Mouse (Mus musculus): ENCODE measurements around the gene Plagl2. TPM values are rescaled to one million over a fixed set of nuclear protein-coding genes. Genes with fewer than 3 reads are reported as not detected.

Plagl2 gene
- polyA plus RNA-seq, 1 experiment: 12.4 TPM

GRCm38 (mm10) chr2:153239021-153239859, 2.0 kb downstream of the Plagl2 start:
- peaks cover 12% of the 10 kb centered on the region for H3K4me1 ChIP-seq (ENCODE audit: control insufficient read depth, insufficient read depth, low read length)
- 41% methylated on average over 7 of the region's 7 CpGs for whole genome bisulfite sequencing
- H3K4me3 ChIP-seq (replicated peaks; ENCODE audit: extremely low read depth, low read depth, low read length): peak overlapping the region; percentile 57
- TF ChIP-seq POLR2A (IDR thresholded peaks at IDR 0.05; ENCODE audit: borderline replicate concordance, extremely low read depth, low read depth, low read length) (no peak), CTCF (IDR thresholded peaks at IDR 0.05; ENCODE audit: insufficient read depth, low read length) (no peak)
- DNase-seq: no peak

GRCm38 (mm10) chr2:153238406-153238805, 2.8 kb downstream of the Plagl2 start:
- no peak for DNase-seq
- WGBS: 54% methylated on average over 2 of the region's 2 CpGs
- peaks cover 12% of the 10 kb centered on the region for H3K4me1 ChIP-seq (ENCODE audit: control insufficient read depth, insufficient read depth, low read length)
- TF ChIP-seq CTCF (IDR thresholded peaks at IDR 0.05; ENCODE audit: insufficient read depth, low read length) (no peak), POLR2A (IDR thresholded peaks at IDR 0.05; ENCODE audit: borderline replicate concordance, extremely low read depth, low read depth, low read length) (no peak)
- no peak overlapping the region for H3K4me3 ChIP-seq (replicated peaks; ENCODE audit: extremely low read depth, low read depth, low read length)

- H3K4me1 ChIP-seq (ENCODE audit: control insufficient read depth, insufficient read depth, low read length): peaks cover 12% of the 10 kb centered on the region
- no peak for DNase-seq
- TF ChIP-seq POLR2A (IDR thresholded peaks at IDR 0.05; ENCODE audit: borderline replicate concordance, extremely low read depth, low read depth, low read length) (no peak), CTCF (IDR thresholded peaks at IDR 0.05; ENCODE audit: insufficient read depth, low read length) (no peak)
- no peak overlapping the region for H3K4me3 ChIP-seq (replicated peaks; ENCODE audit: extremely low read depth, low read depth, low read length)
- 64% methylated on average over 4 of the region's 4 CpGs for WGBS
Measured at GRCm38 (mm10) chr2:153237891-153238290, 3.3 kb downstream of the Plagl2 start.

- no peak for TF ChIP-seq CTCF (IDR thresholded peaks at IDR 0.05; ENCODE audit: insufficient read depth, low read length)
- no peak for TF ChIP-seq POLR2A (IDR thresholded peaks at IDR 0.05; ENCODE audit: borderline replicate concordance, extremely low read depth, low read depth, low read length)
- no peak for DNase-seq
- H3K4me3 ChIP-seq (replicated peaks; ENCODE audit: extremely low read depth, low read depth, low read length): no peak overlapping the region
- peaks cover 11% of the 10 kb centered on the region for H3K4me1 ChIP-seq (ENCODE audit: control insufficient read depth, insufficient read depth, low read length)
- 60% methylated on average over 4 of the region's 4 CpGs for WGBS
Measured at GRCm38 (mm10) chr2:153237193-153237592, 4.0 kb downstream of the Plagl2 start.

- 85% methylated on average over 5 of the region's 5 CpGs for WGBS
- TF ChIP-seq CTCF (IDR thresholded peaks at IDR 0.05; ENCODE audit: insufficient read depth, low read length) (no peak), POLR2A (IDR thresholded peaks at IDR 0.05; ENCODE audit: borderline replicate concordance, extremely low read depth, low read depth, low read length) (no peak)
Measured at GRCm38 (mm10) chr2:153228523-153228922, 12.7 kb downstream of the Plagl2 start.

GRCm38 (mm10) chr2:153227959-153228358, 13.3 kb downstream of the Plagl2 start:
- DNase-seq: no peak
- WGBS: 58% methylated on average over 4 of the region's 4 CpGs
- Histone ChIP-seq H3K4me1 (ENCODE audit: control insufficient read depth, insufficient read depth, low read length) (peaks cover 10% of the 10 kb centered on the region), H3K4me3 (replicated peaks; ENCODE audit: extremely low read depth, low read depth, low read length) (no peak overlapping the region)
- no peak for TF ChIP-seq POLR2A (IDR thresholded peaks at IDR 0.05; ENCODE audit: borderline replicate concordance, extremely low read depth, low read depth, low read length)
- TF ChIP-seq CTCF (IDR thresholded peaks at IDR 0.05; ENCODE audit: insufficient read depth, low read length): no peak

More at GRCm38 (mm10) chr2:153228523-153228922, 12.7 kb downstream of the Plagl2 start:
- DNase-seq: no peak
- Histone ChIP-seq H3K4me3 (replicated peaks; ENCODE audit: extremely low read depth, low read depth, low read length) (no peak overlapping the region), H3K4me1 (ENCODE audit: control insufficient read depth, insufficient read depth, low read length) (peaks cover 10% of the 10 kb centered on the region)

GRCm38 (mm10) chr2:153225595-153225953, 15.7 kb downstream of the Plagl2 start:
- H3K4me1 ChIP-seq (ENCODE audit: control insufficient read depth, insufficient read depth, low read length): peaks cover 10% of the 10 kb centered on the region
- TF ChIP-seq POLR2A (IDR thresholded peaks at IDR 0.05; ENCODE audit: borderline replicate concordance, extremely low read depth, low read depth, low read length): no peak
- TF ChIP-seq CTCF (IDR thresholded peaks at IDR 0.05; ENCODE audit: insufficient read depth, low read length): no peak
- WGBS: 10% methylated on average over 3 of the region's 3 CpGs
- peak overlapping the region; percentile 92 for H3K4me3 ChIP-seq (replicated peaks; ENCODE audit: extremely low read depth, low read depth, low read length)
- no peak for DNase-seq

GRCm38 (mm10) chr2:153224946-153225594, 16.2 kb downstream of the Plagl2 start, which contains the start of gene Tspyl3:
TSS of gene Tspyl3 (minus strand) at chr2:153225441.
- H3K4me3 ChIP-seq (replicated peaks; ENCODE audit: extremely low read depth, low read depth, low read length): peak within 1 kb of the TSS; percentile 92
- H3K4me1 ChIP-seq (ENCODE audit: control insufficient read depth, insufficient read depth, low read length): peaks cover 10% of the 10 kb centered on the region
- DNase-seq: peak; percentile 26
- TF ChIP-seq CTCF (IDR thresholded peaks at IDR 0.05; ENCODE audit: insufficient read depth, low read length) (no peak), POLR2A (IDR thresholded peaks at IDR 0.05; ENCODE audit: borderline replicate concordance, extremely low read depth, low read depth, low read length) (no peak)
- 1% methylated on average over 31 of the region's 31 CpGs for WGBS

- H3K4me3 ChIP-seq (replicated peaks; ENCODE audit: extremely low read depth, low read depth, low read length): no peak overlapping the region
- no peak for DNase-seq
- no peak for TF ChIP-seq CTCF (IDR thresholded peaks at IDR 0.05; ENCODE audit: insufficient read depth, low read length)
- TF ChIP-seq POLR2A (IDR thresholded peaks at IDR 0.05; ENCODE audit: borderline replicate concordance, extremely low read depth, low read depth, low read length): no peak
- peaks cover 8% of the 10 kb centered on the region for H3K4me1 ChIP-seq (ENCODE audit: control insufficient read depth, insufficient read depth, low read length)
- WGBS: 88% methylated on average over 2 of the region's 2 CpGs
Measured at GRCm38 (mm10) chr2:153222566-153222965, 18.7 kb downstream of the Plagl2 start.
